Mouse (Mus musculus): ENCODE measurements around the gene Fance. TPM values are rescaled to one million over a fixed set of nuclear protein-coding genes. Genes with fewer than 3 reads are reported as not detected.
"Not testable (repeated sequence)": the region's sequence is repeated elsewhere in the genome, so short reads cannot be mapped to it uniquely, and the experiment has no call there.

Gene Fance
- polyA plus RNA-seq, 1 experiment from 2014 or later: 26.1 TPM

GRCm38 (mm10) chr17:28349901-28350465, 36.7 kb downstream of the Fance start:
- Histone ChIP-seq H3K9me3 (ENCODE audit: control insufficient read depth, low read length) (no peaks in the 10 kb centered on the region), H3K4me2 (ENCODE audit: low read depth, low read length) (peak overlapping the region; percentile 90), H3K27me3 (replicated peaks; ENCODE audit: control insufficient read depth, insufficient read depth, low read length) (no peaks in the 10 kb centered on the region), H3K4me1 (ENCODE audit: control insufficient read depth, insufficient read depth, low read length) (peaks cover 51% of the 10 kb centered on the region), H3K4me3 (ENCODE audit: low read depth, low read length) (peak overlapping the region; percentile 87), H3K36me3 (ENCODE audit: control insufficient read depth, insufficient read depth, low read length) (no peaks in the 10 kb centered on the region), H3K27ac (replicated peaks; ENCODE audit: low read depth, low read length) (peak overlapping the region; percentile 99), H3K9ac (ENCODE audit: low read depth, low read length) (peak overlapping the region; percentile 97)
- DNase-seq (ENCODE audit: low spot score) (no peak), ATAC-seq (ENCODE audit: low read depth) (no peak; the same call in none of the 2 replicates)
- 0% methylated on average over 14 of the region's 54 CpGs for WGBS

GRCm38 (mm10) chr17:28350466-28351352, 37.4 kb downstream of the Fance start, which contains the start of gene Tead3:
Gene Tead3, minus strand, starts transcription at chr17:28350817.
- DNase-seq (ENCODE audit: low spot score) (peak; percentile 96), ATAC-seq (ENCODE audit: low read depth) (peak; percentile 90)
- H3K9me3 ChIP-seq (ENCODE audit: control insufficient read depth, low read length): no peaks in the 10 kb centered on the region
- peak within 1 kb of the TSS; percentile 97 for H3K9ac ChIP-seq (ENCODE audit: low read depth, low read length)
- 0% methylated on average over 18 of the region's 73 CpGs for WGBS
- H3K4me3 ChIP-seq (ENCODE audit: low read depth, low read length): peak within 1 kb of the TSS; percentile 87
- no peaks in the 10 kb centered on the region for H3K36me3 ChIP-seq (ENCODE audit: control insufficient read depth, insufficient read depth, low read length)
- H3K4me1 ChIP-seq (ENCODE audit: control insufficient read depth, insufficient read depth, low read length): peaks cover 43% of the 10 kb centered on the region
- peak within 1 kb of the TSS; percentile 90 for H3K4me2 ChIP-seq (ENCODE audit: low read depth, low read length)
- H3K27ac ChIP-seq (replicated peaks; ENCODE audit: low read depth, low read length): peak within 1 kb of the TSS; percentile 99
- no peaks in the 10 kb centered on the region for H3K27me3 ChIP-seq (replicated peaks; ENCODE audit: control insufficient read depth, insufficient read depth, low read length)

GRCm38 (mm10) chr17:28351353-28351890, 38.1 kb downstream of the Fance start:
- Histone ChIP-seq H3K4me1 (ENCODE audit: control insufficient read depth, insufficient read depth, low read length) (peaks cover 36% of the 10 kb centered on the region), H3K9ac (ENCODE audit: low read depth, low read length) (peak overlapping the region; percentile 97), H3K27ac (replicated peaks; ENCODE audit: low read depth, low read length) (peak overlapping the region; percentile 99), H3K9me3 (ENCODE audit: control insufficient read depth, low read length) (no peaks in the 10 kb centered on the region), H3K36me3 (ENCODE audit: control insufficient read depth, insufficient read depth, low read length) (no peaks in the 10 kb centered on the region), H3K4me3 (ENCODE audit: low read depth, low read length) (peak overlapping the region; percentile 87), H3K4me2 (ENCODE audit: low read depth, low read length) (peak overlapping the region; percentile 90), H3K27me3 (replicated peaks; ENCODE audit: control insufficient read depth, insufficient read depth, low read length) (no peaks in the 10 kb centered on the region)
- DNase-seq (ENCODE audit: low spot score) (no peak), ATAC-seq (ENCODE audit: low read depth) (no peak)
- under 1% methylated on average over 28 of the region's 29 CpGs for WGBS

- H3K9me3 ChIP-seq (ENCODE audit: control insufficient read depth, low read length): no peaks in the 10 kb centered on the region
- peak overlapping the region; percentile 97 for H3K9ac ChIP-seq (ENCODE audit: low read depth, low read length)
- no peaks in the 10 kb centered on the region for H3K27me3 ChIP-seq (replicated peaks; ENCODE audit: control insufficient read depth, insufficient read depth, low read length)
- ATAC-seq (ENCODE audit: low read depth) (no peak), DNase-seq (ENCODE audit: low spot score) (no peak)
- H3K27ac ChIP-seq (replicated peaks; ENCODE audit: low read depth, low read length): peak overlapping the region; percentile 99
- no peaks in the 10 kb centered on the region for H3K36me3 ChIP-seq (ENCODE audit: control insufficient read depth, insufficient read depth, low read length)
- H3K4me2 ChIP-seq (ENCODE audit: low read depth, low read length): peak overlapping the region; percentile 90
- peaks cover 36% of the 10 kb centered on the region for H3K4me1 ChIP-seq (ENCODE audit: control insufficient read depth, insufficient read depth, low read length)
- peak overlapping the region; percentile 87 for H3K4me3 ChIP-seq (ENCODE audit: low read depth, low read length)
- WGBS: 21% methylated on average over 9 of the region's 11 CpGs
Measured at GRCm38 (mm10) chr17:28352018-28352417, 38.7 kb downstream of the Fance start.

- DNase-seq (ENCODE audit: low spot score): no peak
- WGBS: 79% methylated on average over 12 of the region's 12 CpGs
- no peak overlapping the region for H3K9ac ChIP-seq (ENCODE audit: low read depth, low read length)
- no peaks in the 10 kb centered on the region for H3K9me3 ChIP-seq (ENCODE audit: control insufficient read depth, low read length)
- H3K27ac ChIP-seq (replicated peaks; ENCODE audit: low read depth, low read length): no peak overlapping the region
- peaks cover 11% of the 10 kb centered on the region; the same call in 1 of the 2 replicates for H3K4me1 ChIP-seq (ENCODE audit: control insufficient read depth, insufficient read depth, low read length)
- H3K36me3 ChIP-seq (ENCODE audit: control insufficient read depth, insufficient read depth, low read length): no peaks in the 10 kb centered on the region
- no peak for ATAC-seq (ENCODE audit: low read depth)
- H3K27me3 ChIP-seq (replicated peaks; ENCODE audit: control insufficient read depth, insufficient read depth, low read length): peaks cover 7% of the 10 kb centered on the region
- no peak overlapping the region for H3K4me2 ChIP-seq (ENCODE audit: low read depth, low read length)
- H3K4me3 ChIP-seq (ENCODE audit: low read depth, low read length): no peak overlapping the region
Measured at GRCm38 (mm10) chr17:28355871-28356270, 42.6 kb downstream of the Fance start.

GRCm38 (mm10) chr17:28358576-28359261, 45.4 kb downstream of the Fance start:
- H3K9me3 ChIP-seq (ENCODE audit: control insufficient read depth, low read length); H3K36me3 ChIP-seq (ENCODE audit: control insufficient read depth, insufficient read depth, low read length); DNase-seq (ENCODE audit: low spot score); ATAC-seq (ENCODE audit: low read depth); H3K4me3 ChIP-seq (ENCODE audit: low read depth, low read length); H3K4me2 ChIP-seq (ENCODE audit: low read depth, low read length); H3K27ac ChIP-seq (replicated peaks; ENCODE audit: low read depth, low read length); H3K9ac ChIP-seq (ENCODE audit: low read depth, low read length): not testable (repeated sequence)
- Histone ChIP-seq H3K27me3 (replicated peaks; ENCODE audit: control insufficient read depth, insufficient read depth, low read length) (peaks cover 14% of the 10 kb centered on the region), H3K4me1 (ENCODE audit: control insufficient read depth, insufficient read depth, low read length) (peaks cover 14% of the 10 kb centered on the region)
- WGBS: 19% methylated on average over 20 of the region's 24 CpGs

- WGBS: 75% methylated on average over 9 of the region's 9 CpGs
- Histone ChIP-seq H3K27me3 (replicated peaks; ENCODE audit: control insufficient read depth, insufficient read depth, low read length) (peaks cover 30% of the 10 kb centered on the region), H3K9me3 (ENCODE audit: control insufficient read depth, low read length) (no peaks in the 10 kb centered on the region), H3K4me3 (ENCODE audit: low read depth, low read length) (no peak overlapping the region), H3K27ac (replicated peaks; ENCODE audit: low read depth, low read length) (no peak overlapping the region), H3K4me2 (ENCODE audit: low read depth, low read length) (no peak overlapping the region), H3K4me1 (ENCODE audit: control insufficient read depth, insufficient read depth, low read length) (peaks cover 23% of the 10 kb centered on the region), H3K9ac (ENCODE audit: low read depth, low read length) (no peak overlapping the region), H3K36me3 (ENCODE audit: control insufficient read depth, insufficient read depth, low read length) (no peaks in the 10 kb centered on the region)
- ATAC-seq (ENCODE audit: low read depth): no peak
- DNase-seq (ENCODE audit: low spot score): no peak
Measured at GRCm38 (mm10) chr17:28360531-28361277, 47.4 kb downstream of the Fance start.
